Mouse (Mus musculus) MEL (cell line): ENCODE data around the gene Fads1. TPM values are rescaled to one million over a fixed set of nuclear protein-coding genes. Genes with fewer than 3 reads are reported as not detected.

Source experiments
- DNase-seq: peaks from one replicate; pipeline ENCODE4 v3.0.0; 2011; ENCODE audit warnings: low read depth, low spot score
- H3K27ac ChIP-seq: 2 replicates; pipeline ENCODE4 v1.5.1; 2012; ENCODE audit warnings: low read depth, mild to moderate bottlenecking, control low read depth, low read length, moderate library complexity; ENCODE audit not compliant: control insufficient read depth
- H3K27me3 ChIP-seq, 2 experiments: fragments of 150-350 bp in 1 of 2; sonication (generic) in 1 of 2; 2 replicates each; pipeline ENCODE4 v1.6.1; 2012; ENCODE audit warnings: low read length in 2 of 2, mild to moderate bottlenecking in 2 of 2, improper control_type of control experiment in 1 of 2, moderate library complexity in 1 of 2; ENCODE audit not compliant: insufficient read depth in 2 of 2, control insufficient read depth in 1 of 2
- H3K36me3 ChIP-seq, 2 experiments: 2 replicates each; pipeline ENCODE4 v1.6.1; 2012 to 2014; ENCODE audit warnings: low read length in 2 of 2, improper control_type of control experiment in 1 of 2, inconsistent platforms in 1 of 2, mild to moderate bottlenecking in 1 of 2; ENCODE audit not compliant: insufficient read depth in 2 of 2, control insufficient read depth in 1 of 2
- H3K4me1 ChIP-seq, 2 experiments: fragments of 150-350 bp in 1 of 2; sonication (generic) in 1 of 2; 2 replicates each; pipeline ENCODE4 v1.6.1; 2012; ENCODE audit warnings: low read length in 2 of 2, improper control_type of control experiment in 1 of 2, mild to moderate bottlenecking in 1 of 2; ENCODE audit not compliant: insufficient read depth in 2 of 2, control insufficient read depth in 1 of 2
- H3K4me3 ChIP-seq, 2 experiments: fragments of 150-350 bp in 1 of 2; sonication (generic) in 1 of 2; 2 replicates each; pipeline ENCODE4 v1.5.1; 2012; ENCODE audit warnings: low read depth in 2 of 2, low read length in 2 of 2, mild to moderate bottlenecking in 2 of 2, moderate library complexity in 2 of 2, control low read depth in 1 of 2, improper control_type of control experiment in 1 of 2; ENCODE audit not compliant: control insufficient read depth in 1 of 2, insufficient read depth in 1 of 2
- H3K79me2 ChIP-seq: 2 replicates; pipeline ENCODE4 v1.6.1; 2012; ENCODE audit warnings: mild to moderate bottlenecking, low read length, moderate library complexity; ENCODE audit not compliant: control insufficient read depth, poor library complexity, insufficient read depth
- H3K9ac ChIP-seq: 2 replicates; pipeline ENCODE4 v1.6.1; 2012; ENCODE audit warnings: low read depth, mild to moderate bottlenecking, control low read depth, low read length, moderate library complexity; ENCODE audit not compliant: control insufficient read depth, poor library complexity, severe bottlenecking
- H3K9me3 ChIP-seq: fragments of 150-350 bp; sonication (generic); replicated peaks from 2 replicates; pipeline ENCODE4 v1.6.1; 2012; ENCODE audit warnings: mild to moderate bottlenecking, low read length, improper control_type of control experiment, moderate library complexity; ENCODE audit not compliant: insufficient read depth
- BHLHE40 ChIP-seq: IDR thresholded peaks from 2 replicates; pipeline ENCODE4 v1.6.1; 2012; ENCODE audit warnings: low read depth, mild to moderate bottlenecking, inconsistent platforms, low read length, improper control_type of control experiment, borderline replicate concordance
- CHD1 ChIP-seq: IDR thresholded peaks from 2 replicates; pipeline ENCODE4 v1.6.1; 2012; ENCODE audit warnings: low read depth, mild to moderate bottlenecking, inconsistent platforms, low read length, improper control_type of control experiment
- CHD2 ChIP-seq: IDR thresholded peaks from 2 replicates; pipeline ENCODE4 v1.6.1; 2011; ENCODE audit warnings: low read length, improper control_type of control experiment
- CTCF ChIP-seq, 3 experiments: IDR thresholded peaks in 2 of 3; conservative IDR thresholded peaks in 1 of 3; 2 replicates each; pipeline ENCODE4 v1.5.1; 2011 to 2012; ENCODE audit warnings: low read length in 3 of 3, low read depth in 2 of 3, mild to moderate bottlenecking in 2 of 3, improper control_type of control experiment in 1 of 3, inconsistent platforms in 1 of 3, mixed read lengths in 1 of 3, moderate library complexity in 1 of 3; ENCODE audit not compliant: control insufficient read depth in 1 of 3, insufficient read depth in 1 of 3, poor library complexity in 1 of 3, severe bottlenecking in 1 of 3
- E2F4 ChIP-seq: IDR thresholded peaks from 2 replicates; pipeline ENCODE4 v1.6.1; 2011; ENCODE audit warnings: low read depth, low read length, improper control_type of control experiment, borderline replicate concordance
- ELF1 ChIP-seq: IDR thresholded peaks from 2 replicates; pipeline ENCODE4 v1.6.1; 2014; ENCODE audit warnings: low read depth, mild to moderate bottlenecking, inconsistent platforms, low read length, improper control_type of control experiment, moderate library complexity
- EP300 ChIP-seq, 2 experiments: IDR thresholded peaks; 2 replicates each; pipeline ENCODE4 v1.6.1; 2011; ENCODE audit warnings: improper control_type of control experiment in 2 of 2, low read length in 2 of 2, low read depth in 1 of 2, mild to moderate bottlenecking in 1 of 2
- ETS1 ChIP-seq: IDR thresholded peaks from 2 replicates; pipeline ENCODE4 v1.6.1; 2012; ENCODE audit warnings: low read depth, mild to moderate bottlenecking, inconsistent platforms, low read length, improper control_type of control experiment, moderate library complexity
- GABPA ChIP-seq: IDR thresholded peaks from 2 replicates; pipeline ENCODE4 v1.6.1; 2012; ENCODE audit warnings: low read depth, mild to moderate bottlenecking, inconsistent platforms, low read length, improper control_type of control experiment, moderate library complexity
- GATA1 ChIP-seq: IDR thresholded peaks from 2 replicates; pipeline ENCODE4 v1.6.1; 2011; ENCODE audit warnings: low read depth, low read length, improper control_type of control experiment
- KAT2A ChIP-seq: conservative IDR thresholded peaks from 2 replicates; pipeline ENCODE4 v1.6.1; 2012; ENCODE audit warnings: low read depth, low read length, improper control_type of control experiment, inconsistent platforms
- MAFK ChIP-seq: IDR thresholded peaks from 2 replicates; pipeline ENCODE4 v1.6.1; 2011; ENCODE audit warnings: low read depth, mild to moderate bottlenecking, low read length, improper control_type of control experiment, borderline replicate concordance
- MAX ChIP-seq: IDR thresholded peaks from 2 replicates; pipeline ENCODE4 v1.6.1; 2011; ENCODE audit warnings: low read length, improper control_type of control experiment
- MAZ ChIP-seq: IDR thresholded peaks from 2 replicates; pipeline ENCODE4 v1.6.1; 2012; ENCODE audit warnings: low read depth, mild to moderate bottlenecking, inconsistent platforms, low read length, improper control_type of control experiment
- MEF2A ChIP-seq: IDR thresholded peaks from 2 replicates; pipeline ENCODE4 v1.6.1; 2014; ENCODE audit warnings: low read depth, mild to moderate bottlenecking, inconsistent platforms, low read length, improper control_type of control experiment; ENCODE audit not compliant: poor library complexity, insufficient replicate concordance, severe bottlenecking; ENCODE audit errors: extremely low read depth
- MXI1 ChIP-seq: IDR thresholded peaks from 2 replicates; pipeline ENCODE4 v1.6.1; 2011; ENCODE audit warnings: mild to moderate bottlenecking, low read depth, low read length, improper control_type of control experiment
- MYC ChIP-seq: IDR thresholded peaks from 2 replicates; pipeline ENCODE4 v1.6.1; 2011; ENCODE audit warnings: low read depth, mild to moderate bottlenecking, low read length, improper control_type of control experiment, moderate library complexity
- NELFE ChIP-seq: IDR thresholded peaks from 2 replicates; pipeline ENCODE4 v1.6.1; 2011; ENCODE audit warnings: low read depth, low read length, improper control_type of control experiment
- NRF1 ChIP-seq: IDR thresholded peaks from 2 replicates; pipeline ENCODE4 v1.6.1; 2014; ENCODE audit warnings: low read depth, mild to moderate bottlenecking, inconsistent platforms, low read length, improper control_type of control experiment, moderate library complexity; ENCODE audit not compliant: poor library complexity, insufficient read depth, severe bottlenecking
- POLR2A ChIP-seq, 2 experiments: IDR thresholded peaks; 2 replicates each; pipeline ENCODE4 v1.6.1; 2011 to 2012; ENCODE audit warnings: low read length in 2 of 2, mild to moderate bottlenecking in 2 of 2, control low read depth in 1 of 2, improper control_type of control experiment in 1 of 2, low read depth in 1 of 2, moderate library complexity in 1 of 2; ENCODE audit not compliant: control insufficient read depth in 1 of 2, insufficient read depth in 1 of 2, poor library complexity in 1 of 2
- POLR2AphosphoS2 ChIP-seq: IDR thresholded peaks from 2 replicates; pipeline ENCODE4 v1.6.1; 2011; ENCODE audit warnings: low read length, improper control_type of control experiment
- RCOR1 ChIP-seq: IDR thresholded peaks from 2 replicates; pipeline ENCODE4 v1.6.1; 2012; ENCODE audit warnings: low read depth, mild to moderate bottlenecking, inconsistent platforms, low read length, improper control_type of control experiment
- SIN3A ChIP-seq: IDR thresholded peaks from 2 replicates; pipeline ENCODE4 v1.6.1; 2012; ENCODE audit warnings: low read length, improper control_type of control experiment, inconsistent platforms
- TAL1 ChIP-seq: IDR thresholded peaks from 2 replicates; pipeline ENCODE4 v1.6.1; 2012; ENCODE audit warnings: mild to moderate bottlenecking, inconsistent platforms, low read length, moderate library complexity, mixed read lengths
- TBP ChIP-seq: IDR thresholded peaks from 2 replicates; pipeline ENCODE4 v1.8.0; 2011; ENCODE audit warnings: low read depth, low read length, improper control_type of control experiment
- TCF12 ChIP-seq: IDR thresholded peaks from 2 replicates; pipeline ENCODE4 v1.6.1; 2014; ENCODE audit warnings: low read depth, mild to moderate bottlenecking, inconsistent platforms, low read length, improper control_type of control experiment, moderate library complexity
- USF1 ChIP-seq: IDR thresholded peaks from 2 replicates; pipeline ENCODE4 v1.6.1; 2014; ENCODE audit warnings: low read depth, mild to moderate bottlenecking, inconsistent platforms, low read length, improper control_type of control experiment, moderate library complexity
- ZKSCAN1 ChIP-seq: IDR thresholded peaks from 2 replicates; pipeline ENCODE4 v1.6.1; 2012; ENCODE audit warnings: low read depth, mild to moderate bottlenecking, inconsistent platforms, low read length, improper control_type of control experiment, moderate library complexity
- ZNF384 ChIP-seq: IDR thresholded peaks from 2 replicates; pipeline ENCODE4 v1.6.1; 2012; ENCODE audit warnings: low read depth, mild to moderate bottlenecking, inconsistent platforms, low read length, improper control_type of control experiment
- polyA plus RNA-seq, 2 experiments: library from polyadenylated mRNA; stranded (reverse) in 1 of 2; unstranded in 1 of 2; fragments of >175 nt in 1 of 2; fragments of >200 nt in 1 of 2; gene quantifications; 2 replicates each; pipeline versions ENCODE4 v1.2.1 to v1.2.4; 2012; ENCODE audit warnings: low replicate concordance in 2 of 2, low read depth in 1 of 2; ENCODE audit not compliant: insufficient read length in 2 of 2, insufficient read depth in 1 of 2, missing spikeins in 1 of 2
- total RNA-seq: library from RNA; depleted of rRNA; stranded (reverse); fragments of 300-350 nt; gene quantifications from 2 replicates; pipeline ENCODE4 v1.2.3, GENCODE M21; 2012

Gene Fads1
- total and polyA plus RNA-seq, 3 experiments, result 36.7 to 69.7 TPM; not detected in 1

- TF ChIP-seq MYC, result 0 out of 2 replicates have a peak, but pooled peaks have one; percentile 38
- TF ChIP-seq ZNF384, result no peak
- TF ChIP-seq NRF1, result no peak
- TF ChIP-seq, all 39 proteins: peak for 13
Observed at GRCm38 (mm10) chr19:10198723-10199122, 16.0 kb downstream of the Fads1 start (continued).

- peak overlapping the region; percentile 95 for H3K27ac ChIP-seq
- peak; percentile 85 for DNase-seq
- peaks cover 4 to 16% of the 10 kb centered on the region in 2 experiments for H3K36me3 ChIP-seq
- peaks cover 0 to 11% of the 10 kb centered on the region in 2 experiments; a peak in 2 of 4 replicates for H3K4me1 ChIP-seq
- peak overlapping the region; percentile 79 to 95 for H3K4me3 ChIP-seq
- no peaks in the 10 kb centered on the region for H3K9me3 ChIP-seq
- H3K9ac ChIP-seq, result peak overlapping the region; percentile 90
- H3K27me3 ChIP-seq, result no peaks in the 10 kb centered on the region
- TF ChIP-seq GATA1, result peak; percentile 32; the same call in 1 of the 2 replicates
- TF ChIP-seq MXI1, result peak; percentile 65
- no peak for TF ChIP-seq ZNF384
- no peak for TF ChIP-seq ELF1
- no peak for TF ChIP-seq RCOR1
- peak; percentile 77; the same call in 1 of the 2 replicates for TF ChIP-seq CHD1
- TF ChIP-seq E2F4, result no peak
- TF ChIP-seq MAZ, result 0 out of 2 replicates have a peak, but pooled peaks have one; percentile 28
- no peak for TF ChIP-seq NRF1
- TF ChIP-seq TBP, result peak; percentile 60; the same call in 1 of the 2 replicates
- TF ChIP-seq POLR2AphosphoS2, result peak; percentile 39; the same call in 1 of the 2 replicates
- peak; percentile 55 for TF ChIP-seq MAX
- peak; percentile 90 for TF ChIP-seq TAL1
- peak; percentile 78; the same call in 1 of the 2 replicates for TF ChIP-seq TCF12
- peak; percentile 59 to 70 for TF ChIP-seq EP300 (IDR thresholded peaks at IDR 0.05; ENCODE audit: low read depth in 1 of 2, low read length in 2 of 2)
- TF ChIP-seq USF1, result no peak
- TF ChIP-seq MAFK, result no peak
- TF ChIP-seq SIN3A, result peak; percentile 33; the same call in 1 of the 2 replicates
- TF ChIP-seq KAT2A, result no peak; the same call in 1 of the 2 replicates
- no peak for TF ChIP-seq CHD2
- TF ChIP-seq MEF2A, result no peak
- no peak for TF ChIP-seq ZKSCAN1
- TF ChIP-seq ETS1, result peak; percentile 53; the same call in 1 of the 2 replicates
- no peak for TF ChIP-seq GABPA
- TF ChIP-seq POLR2A (IDR thresholded peaks at IDR 0.05; ENCODE audit: control insufficient read depth in 1 of 2, insufficient read depth in 1 of 2, low read depth in 1 of 2, low read length in 2 of 2, poor library complexity in 1 of 2), result peak in 1 of 2 experiments; percentile 50; a peak in 3 of 4 replicates
- TF ChIP-seq NELFE, result no peak; the same call in none of the 2 replicates
- TF ChIP-seq CTCF (IDR thresholded peaks at IDR 0.05 in 2 of 3, conservative IDR thresholded peaks at IDR 0.05 in 1 of 3; ENCODE audit: control insufficient read depth in 1 of 3, insufficient read depth in 1 of 3, low read depth in 2 of 3, low read length in 3 of 3, poor library complexity in 1 of 3, severe bottlenecking in 1 of 3), result no peak
- no peak for TF ChIP-seq BHLHE40
- H3K79me2 ChIP-seq, result peaks cover 41% of the 10 kb centered on the region
Observed at GRCm38 (mm10) chr19:10203146-10203847, 20.6 kb downstream of the Fads1 start.
